Mouse (Mus musculus): Measurements from ENCODE around the gene Tmprss9.
A peak's percentile ranks its signal among the peaks of the same experiment; 100 is the strongest.

The Tmprss9 gene

DNA sequence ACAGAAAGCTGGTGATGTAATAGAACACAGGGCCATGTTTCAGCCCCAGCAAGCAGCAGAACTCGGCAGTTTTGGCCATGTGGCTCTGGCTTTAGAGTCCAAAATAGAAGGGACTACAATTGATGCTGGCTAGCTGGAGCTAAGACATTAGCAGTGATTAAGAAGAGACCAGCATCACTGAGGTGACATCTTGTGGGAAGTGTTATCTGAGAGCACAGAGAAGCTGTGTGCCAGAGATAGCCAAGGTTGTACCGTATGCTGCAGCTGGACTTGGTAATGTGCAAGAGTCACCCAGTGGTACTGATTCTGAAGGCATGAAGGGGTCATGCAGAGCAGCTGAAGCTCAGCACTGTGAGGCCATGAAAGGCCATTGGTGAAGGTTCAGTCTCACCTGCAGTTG, 43.6 kb downstream of the Tmprss9 start:
- DNase-seq (ENCODE audit: low read depth, low spot score): no peak

DNA sequence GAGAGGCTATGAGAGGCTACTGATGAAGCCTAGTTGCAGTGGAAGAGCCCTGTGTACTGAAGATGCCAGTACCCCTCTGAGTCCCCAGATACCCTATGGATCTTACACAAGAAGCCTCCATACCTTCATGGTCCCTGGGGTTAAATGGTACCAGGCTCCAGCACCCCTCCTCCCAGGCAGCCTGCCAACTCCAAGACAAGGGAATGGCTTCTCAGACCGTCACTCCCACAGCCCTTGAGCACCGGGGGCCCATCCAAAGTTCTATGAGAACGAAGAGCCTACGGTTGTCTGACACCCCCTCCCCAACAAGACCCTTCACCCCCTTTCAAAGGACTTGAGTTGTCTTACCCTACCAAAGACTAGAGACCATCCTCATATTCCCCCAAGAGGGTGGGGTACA, 44.1 kb downstream of the Tmprss9 start:
- DNase-seq (ENCODE audit: low read depth, low spot score): no peak

DNA sequence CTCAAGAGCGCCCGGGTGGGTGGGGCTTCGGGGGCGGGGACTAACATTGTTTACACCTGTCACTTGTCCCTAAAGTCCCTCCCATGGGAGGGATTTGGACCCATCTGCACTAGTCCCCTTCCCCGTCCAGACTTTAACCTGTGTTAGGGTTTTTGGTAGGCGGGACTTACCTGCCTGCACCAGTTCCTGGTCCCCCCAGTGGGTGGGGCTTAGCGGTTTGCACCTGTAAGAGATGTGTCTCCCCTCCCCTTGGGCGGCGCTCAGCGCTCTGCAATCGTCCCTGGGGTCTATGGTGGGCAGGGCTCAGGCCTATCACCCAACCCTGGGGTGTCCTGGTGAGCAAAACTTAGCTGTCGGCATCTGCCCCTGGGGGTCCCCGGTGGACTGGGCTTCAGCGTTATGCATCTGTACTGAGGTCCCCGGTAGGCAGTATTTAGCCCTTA, 45.7 kb downstream of the Tmprss9 start:
- DNase-seq (ENCODE audit: low read depth, low spot score): peak; percentile 76

DNA sequence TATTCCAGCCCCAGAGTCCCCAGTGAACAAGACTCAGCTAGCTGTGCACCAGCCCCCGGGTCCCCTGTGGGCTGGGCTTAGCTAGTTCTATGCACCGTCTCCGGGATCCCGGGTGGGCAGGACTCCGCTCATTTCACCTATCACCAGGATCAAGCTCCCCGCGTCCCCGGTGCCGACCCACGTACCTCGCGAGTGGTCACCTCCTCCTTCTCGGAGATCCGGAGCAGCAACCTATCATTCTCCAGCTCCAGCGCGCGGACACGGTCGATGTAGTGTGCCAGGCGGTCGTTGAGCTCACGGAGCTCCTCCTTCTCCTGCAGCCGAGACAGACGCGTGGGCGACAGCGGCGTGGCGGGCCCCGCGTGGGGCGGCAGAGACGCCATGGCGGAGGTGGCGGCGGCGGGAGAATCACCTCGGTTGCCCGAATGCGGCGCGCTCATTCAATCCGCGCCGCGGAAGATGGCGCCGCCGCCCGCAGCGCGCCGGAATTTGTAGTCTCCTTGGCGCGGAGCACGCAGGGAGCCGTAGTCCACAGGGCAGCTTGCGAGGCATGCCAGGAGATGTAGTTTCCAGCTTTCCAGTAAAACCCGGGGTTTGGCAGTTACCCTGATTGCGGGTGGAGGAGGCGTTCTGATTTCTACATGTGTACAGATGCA, 46.3 kb downstream of the Tmprss9 start, which contains the start of gene Lmnb2:
Lmnb2 (minus strand) TSS at position 467 of the 656 bp plus-strand sequence.
- DNase-seq (ENCODE audit: low read depth, low spot score): no peak

DNA sequence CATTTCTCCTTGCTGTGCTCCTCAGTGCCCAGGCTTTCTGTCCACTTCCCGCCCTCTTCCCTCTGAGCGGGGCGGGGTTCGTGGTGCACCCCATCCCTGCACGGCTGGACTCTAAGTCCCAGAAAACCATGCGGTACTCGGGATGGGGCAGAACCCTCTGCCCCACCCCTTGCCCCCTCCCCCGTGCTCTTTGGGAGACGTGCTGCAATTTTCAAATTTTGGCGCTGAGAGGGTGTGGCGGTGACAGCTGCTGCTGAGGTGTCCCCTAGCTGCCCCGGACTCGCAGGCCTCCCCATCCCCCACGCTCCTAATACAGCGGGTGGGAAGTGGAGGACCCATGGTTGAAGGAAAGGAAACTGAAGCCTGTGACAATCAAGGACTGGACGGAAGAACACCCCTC, 50.3 kb downstream of the Tmprss9 start:
- no peak for DNase-seq (ENCODE audit: low read depth, low spot score)

DNA sequence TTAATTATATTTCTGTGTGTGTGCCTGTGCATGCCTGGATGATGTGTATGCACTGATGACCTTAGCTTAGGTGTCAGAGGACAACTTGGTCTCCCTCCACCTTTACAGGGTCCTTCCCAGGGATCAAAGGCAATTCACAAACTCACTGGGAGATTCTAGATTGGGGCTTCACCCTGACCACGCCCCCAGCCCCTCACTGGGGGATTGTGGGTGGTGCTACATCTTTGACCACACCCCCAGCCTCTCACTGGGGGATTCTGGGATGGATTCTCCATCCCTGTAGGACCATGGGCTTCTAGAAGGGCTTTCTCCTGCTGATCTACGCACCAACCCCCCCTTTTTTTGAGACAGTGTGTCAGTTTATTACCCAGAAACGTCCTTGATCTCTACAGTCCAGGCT, 53.8 kb downstream of the Tmprss9 start:
- no peak for DNase-seq (ENCODE audit: low read depth, low spot score)

DNA sequence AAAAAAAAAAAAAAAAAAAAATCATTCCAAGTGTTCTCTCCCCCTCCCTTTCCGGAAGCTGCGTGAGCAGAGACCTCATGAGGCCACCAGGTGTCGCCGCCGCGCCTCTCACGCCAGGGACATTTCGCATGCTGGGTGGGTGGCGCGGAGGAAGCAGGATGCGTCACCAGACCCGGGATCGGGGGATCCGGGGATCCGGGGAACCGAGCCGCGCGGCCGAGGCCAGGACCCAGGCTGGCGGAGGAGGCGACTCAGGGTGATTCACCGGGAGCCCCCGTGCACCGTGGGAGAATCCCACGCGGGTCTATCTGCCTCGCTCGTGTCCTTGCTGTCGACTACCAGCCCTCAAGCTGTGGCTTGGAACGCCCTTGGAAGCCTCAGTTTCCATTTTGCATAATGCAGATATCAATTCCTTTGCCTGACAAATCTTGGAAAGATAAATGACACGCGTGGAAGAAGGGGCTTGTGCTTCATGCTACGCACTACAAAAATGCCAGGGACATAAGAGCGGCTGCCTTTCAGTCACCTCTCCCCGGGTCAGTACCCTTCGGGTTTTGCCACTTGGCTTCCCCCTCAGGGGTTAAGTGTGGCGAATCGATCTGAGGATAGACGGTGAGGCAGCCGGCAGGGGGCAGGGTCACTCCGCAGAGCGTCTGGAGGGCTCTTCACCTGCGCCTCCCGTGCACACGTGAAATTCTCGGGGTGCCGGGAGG, 57.1 kb downstream of the Tmprss9 start:
- DNase-seq (ENCODE audit: low read depth, low spot score): peak; percentile 78

DNA sequence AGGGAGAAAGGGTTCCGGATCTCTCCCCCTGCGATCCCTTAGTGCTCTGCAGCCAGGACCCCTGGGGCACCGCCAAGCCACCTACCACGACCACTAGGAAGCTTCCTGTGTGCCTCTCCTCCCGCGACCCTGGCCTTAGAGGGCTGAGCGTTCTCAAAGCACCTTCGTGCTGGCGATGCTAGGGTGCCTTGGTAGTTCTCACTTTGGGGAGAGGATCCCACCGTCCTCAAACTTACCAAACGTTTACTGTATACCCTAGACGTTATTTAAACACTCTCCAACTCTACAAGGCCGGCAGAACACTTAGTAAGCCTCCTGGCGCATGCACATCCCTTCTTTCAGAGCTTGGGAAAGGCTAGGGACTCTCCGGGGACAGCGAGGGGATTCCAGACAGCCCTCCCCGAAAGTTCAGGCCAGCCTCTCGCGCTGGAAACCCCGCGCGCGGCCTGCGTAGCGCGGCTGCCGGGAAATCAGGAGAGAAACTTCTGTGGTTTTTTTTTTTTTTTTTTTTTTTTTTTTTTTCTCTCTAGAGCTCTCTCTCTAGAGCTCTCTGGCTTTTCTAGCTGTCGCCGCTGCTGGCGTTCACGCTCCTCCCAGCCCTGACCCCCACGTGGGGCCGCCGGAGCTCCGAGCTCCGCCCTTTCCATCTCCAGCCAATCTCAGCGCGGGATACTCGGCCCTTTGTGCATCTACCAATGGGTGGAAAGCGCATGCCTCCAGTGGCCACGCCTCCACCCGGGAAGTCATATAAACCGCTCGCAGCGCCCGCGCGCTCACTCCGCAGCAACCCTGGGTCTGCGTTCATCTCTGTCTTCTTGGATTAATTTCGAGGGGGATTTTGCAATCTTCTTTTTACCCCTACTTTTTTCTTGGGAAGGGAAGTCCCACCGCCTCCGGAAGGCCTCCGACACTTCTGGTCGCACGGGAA, 57.9 kb downstream of the Tmprss9 start, which contains the start of gene Gadd45b:
Gadd45b (plus strand) TSS at position 775 of the 928 bp plus-strand sequence.
- peak; percentile 92 for DNase-seq (ENCODE audit: low read depth, low spot score)

DNA sequence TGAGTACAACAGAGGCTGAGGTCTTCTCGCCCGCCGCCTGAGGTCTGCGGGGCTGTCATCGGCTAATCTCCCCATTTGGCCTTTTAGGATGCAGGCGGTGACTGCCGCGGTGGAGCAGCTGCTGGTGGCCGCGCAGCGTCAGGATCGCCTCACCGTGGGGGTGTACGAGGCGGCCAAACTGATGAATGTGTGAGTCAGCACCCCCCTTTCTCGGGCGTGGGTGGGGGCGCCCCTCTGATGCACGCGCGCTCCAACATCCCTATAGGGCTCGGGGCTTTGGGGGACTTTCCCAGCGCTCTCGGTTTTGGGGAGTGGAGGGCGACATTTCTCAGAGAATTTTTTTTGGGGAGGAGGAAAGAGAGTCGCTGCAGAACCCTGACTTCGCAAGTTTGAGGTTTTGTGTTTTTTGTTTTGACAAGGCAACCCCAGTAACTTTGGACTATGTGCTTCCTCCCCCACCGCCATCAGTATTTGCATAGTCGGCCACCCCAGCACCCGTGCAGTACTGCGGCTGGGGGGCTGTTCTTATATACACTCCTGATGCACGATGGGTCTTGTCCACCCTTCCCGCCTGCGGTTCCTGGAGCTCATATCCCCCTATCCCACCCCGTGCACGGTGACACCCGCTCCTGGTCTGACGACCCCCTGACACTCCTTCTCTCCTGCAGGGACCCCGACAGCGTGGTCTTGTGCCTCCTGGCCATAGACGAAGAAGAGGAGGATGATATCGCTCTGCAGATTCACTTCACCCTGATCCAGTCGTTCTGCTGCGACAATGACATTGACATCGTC, 58.9 kb downstream of the Tmprss9 start:
- DNase-seq (ENCODE audit: low read depth, low spot score): no peak

DNA sequence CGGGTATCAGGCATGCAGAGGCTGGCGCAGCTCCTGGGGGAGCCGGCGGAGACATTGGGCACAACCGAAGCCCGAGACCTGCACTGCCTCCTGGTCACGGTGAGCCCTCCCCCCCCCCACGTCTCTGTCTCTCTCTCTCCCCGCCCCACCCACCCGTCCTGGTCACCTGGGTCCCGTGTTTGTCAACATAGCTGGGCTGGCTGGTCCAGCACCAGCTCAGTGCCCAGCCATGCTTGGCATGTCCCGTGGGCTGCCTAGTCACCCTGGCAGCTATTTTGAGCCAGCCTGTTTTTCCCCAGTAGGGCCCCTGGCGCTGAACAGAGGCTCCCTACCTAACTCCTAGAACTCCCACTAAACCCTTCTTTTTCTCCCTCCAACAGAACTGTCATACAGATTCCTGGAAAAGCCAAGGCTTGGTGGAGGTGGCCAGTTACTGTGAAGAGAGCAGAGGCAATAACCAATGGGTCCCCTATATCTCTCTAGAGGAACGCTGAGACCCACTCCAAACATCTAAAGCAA, 59.6 kb downstream of the Tmprss9 start:
- DNase-seq (ENCODE audit: low read depth, low spot score): no peak

DNA sequence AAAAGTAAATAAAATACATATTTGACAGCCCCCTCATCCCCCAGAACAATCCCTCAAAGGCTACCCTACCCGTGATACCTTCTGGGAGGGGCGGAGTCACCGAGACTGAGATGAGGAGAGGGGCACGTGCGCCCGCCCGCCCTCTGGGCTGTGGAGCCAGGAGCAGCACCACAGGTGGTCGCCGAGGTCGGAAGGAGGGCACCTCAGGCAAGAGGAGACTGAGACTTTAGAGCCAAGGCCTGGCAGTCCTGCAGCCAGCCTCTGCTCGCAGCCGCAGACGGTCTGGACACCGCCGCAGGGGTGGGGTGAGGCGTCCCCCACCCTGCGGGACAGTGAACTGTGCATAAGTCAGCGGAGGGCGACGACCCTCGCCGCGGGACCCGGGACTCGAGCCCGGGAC, 60.0 kb downstream of the Tmprss9 start:
- DNase-seq (ENCODE audit: low read depth, low spot score): no peak

DNA sequence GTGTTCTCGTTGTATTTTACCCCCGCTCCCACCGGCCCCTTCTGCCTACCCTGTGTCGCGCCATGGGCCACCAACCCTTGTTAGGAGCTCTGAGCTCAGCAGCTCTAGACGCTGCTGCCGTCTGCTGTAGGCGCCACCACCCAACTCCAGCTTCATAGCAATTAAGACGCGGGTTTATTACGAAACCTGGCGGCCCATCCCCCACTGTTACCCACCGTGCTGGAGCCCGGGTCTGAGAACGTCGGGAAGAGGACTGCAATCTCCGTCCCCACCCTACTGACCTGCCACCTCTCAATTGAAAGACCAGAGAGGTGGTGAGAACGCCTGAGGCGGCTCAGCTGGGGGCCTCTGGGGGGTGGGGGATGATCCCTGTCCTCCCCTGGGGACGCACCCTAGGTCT, 60.6 kb downstream of the Tmprss9 start:
- no peak for DNase-seq (ENCODE audit: low read depth, low spot score)

DNA sequence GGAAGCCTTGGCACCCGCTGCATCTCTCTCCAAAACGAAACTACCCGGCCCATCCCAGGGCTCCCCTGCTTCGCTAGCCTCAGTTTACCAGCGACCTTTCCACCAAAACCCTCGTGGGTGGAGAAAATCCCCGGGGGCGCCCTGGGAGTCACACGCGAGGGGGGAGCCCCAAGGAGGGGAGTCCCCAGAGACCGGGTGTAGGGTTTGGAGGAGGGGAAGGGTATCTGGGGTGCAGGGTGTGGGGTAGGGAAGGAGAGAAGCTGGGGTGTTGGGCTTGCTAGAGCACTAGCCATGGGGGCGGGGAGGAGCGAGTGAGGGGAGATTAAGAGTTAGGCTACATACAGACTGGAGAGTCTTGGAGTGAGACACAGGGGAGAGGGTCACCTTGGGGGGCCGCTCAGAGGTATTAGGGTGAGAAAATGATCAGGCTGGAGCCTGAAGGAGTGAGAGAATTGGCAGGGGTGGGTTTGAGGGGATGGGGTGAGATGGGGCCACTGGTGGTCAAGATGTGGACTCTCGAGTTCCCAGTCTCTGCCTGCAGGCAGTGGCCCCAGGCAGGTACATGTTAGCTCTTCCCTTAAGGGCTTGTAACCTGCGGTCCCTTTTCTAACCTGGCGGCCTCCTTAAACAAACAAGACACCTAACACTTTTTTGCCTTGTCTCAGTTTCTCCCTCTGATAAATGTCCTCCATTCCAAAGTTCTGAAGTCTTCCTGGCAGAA, 61.2 kb downstream of the Tmprss9 start:
- DNase-seq (ENCODE audit: low read depth, low spot score): no peak

DNA sequence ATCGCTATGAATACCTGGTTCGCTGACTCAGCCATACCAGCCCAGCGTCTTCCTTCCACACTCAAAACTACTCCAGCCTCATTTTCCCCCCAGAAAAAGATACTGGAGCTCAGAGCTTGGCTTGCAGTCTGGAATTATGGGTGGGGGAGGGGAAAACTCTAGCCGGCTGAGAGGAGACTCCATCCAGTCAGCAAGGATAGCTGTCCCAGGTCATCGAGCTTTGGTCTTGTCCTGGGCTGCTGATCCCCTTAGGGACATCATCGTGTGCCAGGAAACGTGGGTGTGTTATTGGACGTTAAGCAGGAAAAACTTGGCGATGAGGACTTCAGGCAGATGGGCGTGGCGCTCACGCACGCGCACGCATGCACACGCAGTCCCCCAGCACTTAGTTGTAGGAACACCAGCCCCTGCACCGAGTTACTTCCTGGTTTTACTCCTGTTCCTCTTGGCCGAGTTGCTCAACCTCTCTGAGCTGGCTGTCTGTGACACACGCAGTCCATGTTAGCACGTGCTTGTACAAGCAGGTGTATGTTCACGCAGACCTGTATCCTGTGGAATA, 61.9 kb downstream of the Tmprss9 start:
- no peak for DNase-seq (ENCODE audit: low read depth, low spot score)

DNA sequence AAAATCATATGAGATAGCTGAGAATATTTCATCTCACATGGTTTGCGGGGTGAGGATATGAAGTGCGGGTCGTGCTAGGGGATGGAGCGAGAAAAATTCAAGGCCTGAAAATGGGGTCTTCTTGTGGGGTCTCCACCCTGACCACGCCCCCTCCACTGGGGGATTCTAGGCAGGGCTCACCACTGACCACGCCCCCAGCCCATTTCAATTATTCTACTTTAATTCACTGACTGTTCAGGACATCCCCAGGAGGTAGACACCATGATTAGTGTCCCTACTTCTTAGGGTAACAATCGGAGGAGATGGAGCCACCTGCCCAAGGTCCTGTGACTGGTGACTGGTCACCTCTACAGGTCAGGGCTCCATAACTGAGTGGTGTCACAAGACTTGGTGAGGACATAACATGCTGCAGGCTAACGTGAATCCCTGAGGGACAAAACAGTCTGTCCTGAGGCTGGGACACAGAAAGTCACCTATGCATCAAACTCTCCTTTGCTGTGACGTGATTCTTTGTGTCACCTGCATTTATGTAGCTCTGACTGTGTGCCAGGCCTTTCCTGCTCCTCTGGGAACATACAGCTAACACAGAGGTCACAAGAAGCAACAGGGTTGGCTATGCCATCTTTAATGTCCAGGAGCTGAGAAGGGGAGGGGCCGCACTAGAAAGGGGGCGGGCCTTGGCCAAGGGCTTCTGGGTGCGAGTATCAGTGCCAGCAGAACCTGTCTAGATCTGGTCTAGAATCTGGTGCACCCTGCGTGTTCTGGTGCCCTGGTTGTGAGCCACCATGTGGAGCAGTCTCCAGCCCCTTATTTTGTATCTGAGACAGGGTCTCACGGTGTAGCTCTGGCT, 62.7 kb downstream of the Tmprss9 start:
- DNase-seq (ENCODE audit: low read depth, low spot score): no peak

DNA sequence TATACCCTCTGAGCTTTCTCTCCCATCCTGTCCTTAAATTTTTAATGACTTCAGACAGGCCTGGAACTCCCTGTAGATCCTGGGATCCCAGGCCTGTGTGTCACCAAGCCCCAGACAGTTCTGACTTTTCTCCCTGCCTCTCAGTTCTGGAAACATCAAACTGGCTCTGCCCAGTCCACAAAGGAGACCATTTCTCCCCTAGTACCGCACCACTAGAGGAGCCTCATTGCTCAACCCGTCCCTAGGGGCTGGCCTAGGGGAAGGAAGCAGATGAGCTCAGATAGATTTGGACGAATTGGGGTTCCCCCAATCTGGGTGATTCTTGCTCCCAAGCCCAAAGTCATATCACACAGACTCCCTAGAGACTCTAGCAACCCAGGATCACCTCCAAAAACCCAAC, 63.6 kb downstream of the Tmprss9 start:
- DNase-seq (ENCODE audit: low read depth, low spot score): no peak

DNA sequence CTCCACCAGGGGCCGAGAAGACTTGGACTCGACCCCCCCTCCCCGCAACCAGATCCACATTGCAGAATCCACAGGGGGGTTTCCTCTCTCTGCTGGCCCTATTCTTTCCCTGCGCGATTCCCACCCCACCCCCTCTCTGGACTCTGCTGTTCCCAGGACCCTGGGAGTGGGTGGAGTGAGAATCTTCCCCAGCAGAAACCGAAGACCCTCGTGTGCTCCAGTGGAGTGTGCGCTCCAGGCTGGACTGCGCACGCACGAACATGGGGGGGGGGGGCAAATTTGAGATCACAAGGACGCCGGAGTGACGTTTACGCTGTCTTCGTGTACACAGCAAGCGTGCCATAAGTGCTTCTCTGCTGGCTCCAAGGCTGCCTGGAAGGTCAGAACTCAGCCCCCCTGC, 64.0 kb downstream of the Tmprss9 start:
- no peak for DNase-seq (ENCODE audit: low read depth, low spot score)

DNA sequence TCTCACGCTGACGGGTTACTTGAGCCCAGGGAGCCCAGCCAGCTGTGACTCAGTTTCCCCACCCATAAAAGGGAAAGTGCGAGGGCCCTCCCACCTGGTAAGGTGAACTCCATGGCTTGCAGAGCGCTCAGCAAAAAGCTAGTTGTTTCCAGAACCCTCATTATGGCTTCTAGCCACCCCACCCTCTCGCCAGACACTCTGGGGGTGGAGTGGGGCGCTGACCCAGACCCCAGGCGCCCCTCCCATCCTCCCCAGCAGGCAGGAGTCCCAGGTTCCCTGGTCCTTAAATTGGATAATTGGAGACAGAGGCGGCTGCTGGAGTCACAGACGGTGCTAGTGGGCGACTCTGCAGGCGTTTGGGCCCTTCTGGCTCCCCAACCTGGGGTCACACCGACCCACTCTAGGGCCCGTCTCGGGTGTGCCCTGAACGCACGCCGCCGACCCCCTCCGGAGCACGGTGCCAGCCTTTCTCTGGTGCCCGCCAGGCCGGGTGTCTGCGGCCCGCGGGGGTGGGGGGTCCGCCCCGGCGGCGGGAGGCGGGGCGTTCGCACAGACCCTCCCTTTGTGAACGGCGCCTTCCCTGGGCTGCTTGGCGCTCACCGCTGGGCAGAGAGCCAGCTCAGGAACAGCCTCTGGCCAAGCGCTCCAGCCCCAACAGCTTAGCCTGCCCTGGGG, 64.6 kb downstream of the Tmprss9 start:
- DNase-seq (ENCODE audit: low read depth, low spot score): no peak

DNA sequence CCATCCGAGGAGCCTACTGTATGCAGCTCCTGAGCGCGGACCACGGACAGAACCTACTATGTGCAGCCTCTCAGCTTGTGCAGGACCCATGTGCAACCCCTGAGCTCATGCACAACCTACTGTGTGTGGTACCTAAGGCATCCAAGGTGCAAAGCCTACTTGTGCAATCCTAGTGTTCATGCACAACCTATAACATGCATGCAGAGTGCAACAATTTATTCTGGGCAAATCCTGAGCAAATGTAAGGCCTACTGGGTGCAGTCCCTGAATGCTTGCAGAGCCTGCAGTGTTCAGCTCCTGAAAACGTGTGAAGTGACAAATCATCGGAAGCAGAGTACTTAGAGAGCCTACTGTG, 65.1 kb downstream of the Tmprss9 start:
- no peak for DNase-seq (ENCODE audit: low read depth, low spot score)

Data from WW6 (cell line).